Mouse (Mus musculus) MN1 (cell line): ENCODE data around the gene Foxo1.

Experiments used
- DNase-seq: peaks from one replicate; pipeline ENCODE4 v3.0.0-alpha.2; 2016; ENCODE audit warnings: low spot score

Foxo1 gene

GRCm38 (mm10) chr3:52369881-52370428 is 101.8 kb downstream of the Foxo1 start:
- no peak for DNase-seq

GRCm38 (mm10) chr3:52376974-52377373 is 108.8 kb downstream of the Foxo1 start:
- DNase-seq = no peak

GRCm38 (mm10) chr3:52383351-52383750 is 115.2 kb downstream of the Foxo1 start:
- DNase-seq = no peak

- DNase-seq = no peak
These were observed 118.2 kb downstream of the Foxo1 start for GRCm38 (mm10) chr3:52386343-52386742.

- DNase-seq = no peak
These were observed 122.2 kb downstream of the Foxo1 start for GRCm38 (mm10) chr3:52390321-52390720.

GRCm38 (mm10) chr3:52390766-52391665 is 122.9 kb downstream of the Foxo1 start:
- no peak for DNase-seq

GRCm38 (mm10) chr3:52391897-52392296 is 123.8 kb downstream of the Foxo1 start:
- DNase-seq = no peak

- no peak for DNase-seq
These were observed 124.4 kb downstream of the Foxo1 start for GRCm38 (mm10) chr3:52392521-52392920.

GRCm38 (mm10) chr3:52393171-52393570 is 125.0 kb downstream of the Foxo1 start:
- DNase-seq = no peak

- no peak for DNase-seq
These were observed 128.1 kb downstream of the Foxo1 start for GRCm38 (mm10) chr3:52396121-52396731.

GRCm38 (mm10) chr3:52396951-52397615 is 128.9 kb downstream of the Foxo1 start:
- DNase-seq = no peak

- DNase-seq = no peak
These were observed 129.8 kb downstream of the Foxo1 start for GRCm38 (mm10) chr3:52397961-52398360.

- no peak for DNase-seq
These were observed 132.4 kb downstream of the Foxo1 start for GRCm38 (mm10) chr3:52400284-52401161.

- no peak for DNase-seq
These were observed 133.2 kb downstream of the Foxo1 start for GRCm38 (mm10) chr3:52401162-52401928.
